Mouse (Mus musculus) ES-E14 (cell line): Measurements from ENCODE around the gene Slc51a. TPM values are rescaled to one million over a fixed set of nuclear protein-coding genes. Genes with fewer than 3 reads are reported as not detected.
A peak's percentile ranks its signal among the peaks of the same experiment; 100 is the strongest.

Experiments used
- DNase-seq: peaks from one replicate; pipeline ENCODE4 v3.0.0-alpha.2; 2013; ENCODE audit warnings: low read depth, low spot score
- H3K27ac ChIP-seq: 2 replicates; pipeline ENCODE4 v1.5.1; 2012; ENCODE audit warnings: low read depth, mild to moderate bottlenecking, low read length, moderate library complexity, mixed read lengths; ENCODE audit not compliant: poor library complexity, insufficient read depth, severe bottlenecking
- H3K36me3 ChIP-seq: 2 replicates; pipeline ENCODE4 v1.6.1; 2012; ENCODE audit warnings: mild to moderate bottlenecking, low read length, moderate library complexity, mixed read lengths; ENCODE audit not compliant: control insufficient read depth, poor library complexity, insufficient read depth, severe bottlenecking
- H3K4me1 ChIP-seq, 2 experiments: fragments of 150-350 bp in 1 of 2; sonication (generic) in 1 of 2; 2 replicates each; pipeline ENCODE4 v1.6.1; 2012; ENCODE audit warnings: low read length in 2 of 2, mild to moderate bottlenecking in 1 of 2, mixed read lengths in 1 of 2; ENCODE audit not compliant: control insufficient read depth in 2 of 2, insufficient read depth in 2 of 2, poor library complexity in 1 of 2
- H3K4me3 ChIP-seq, 2 experiments: fragments of 150-350 bp in 1 of 2; sonication (generic) in 1 of 2; 2 replicates each; pipeline ENCODE4 v1.5.1; 2012; ENCODE audit warnings: low read length in 2 of 2, low read depth in 1 of 2, mild to moderate bottlenecking in 1 of 2, mixed read lengths in 1 of 2; ENCODE audit not compliant: insufficient read depth in 1 of 2, poor library complexity in 1 of 2, severe bottlenecking in 1 of 2
- H3K9ac ChIP-seq: 2 replicates; pipeline ENCODE4 v1.6.1; 2012; ENCODE audit warnings: low read depth, mild to moderate bottlenecking, low read length, mixed read lengths; ENCODE audit not compliant: poor library complexity, insufficient read depth, severe bottlenecking
- H3K9me3 ChIP-seq: fragments of 150-350 bp; sonication (generic); 2 replicates; pipeline ENCODE4 v1.6.1; 2012; ENCODE audit warnings: low read depth, mild to moderate bottlenecking, low read length; ENCODE audit not compliant: control insufficient read depth, insufficient read depth
- CHD2 ChIP-seq: IDR thresholded peaks from 2 replicates; pipeline ENCODE4 v1.6.1; 2014; ENCODE audit warnings: mild to moderate bottlenecking, low read depth, low read length, inconsistent platforms
- HCFC1 ChIP-seq: IDR thresholded peaks from 2 replicates; pipeline ENCODE4 v1.6.1; 2012; ENCODE audit warnings: low read length, inconsistent platforms, borderline replicate concordance; ENCODE audit not compliant: insufficient read depth
- MAFK ChIP-seq: IDR thresholded peaks from 2 replicates; pipeline ENCODE4 v1.6.1; 2014; ENCODE audit warnings: mild to moderate bottlenecking, low read depth, low read length, inconsistent platforms; ENCODE audit not compliant: insufficient read depth
- ZC3H11A ChIP-seq: IDR thresholded peaks from 2 replicates; pipeline ENCODE4 v1.6.1; 2012; ENCODE audit warnings: low read depth, mild to moderate bottlenecking, inconsistent platforms, low read length, borderline replicate concordance
- ZNF384 ChIP-seq: IDR thresholded peaks from 2 replicates; pipeline ENCODE4 v1.6.1; 2012; ENCODE audit warnings: low read depth, low read length, inconsistent platforms
- in situ Hi-C, 2 experiments: fragments of 600-800 bp; cut with MboI; formaldehyde crosslinking; loops; one replicate each; pipeline ENCODE4 v1.15.1; 2025; ENCODE audit warnings: low sequenced_read_pairs in 2 of 2, inconsistent platforms in 1 of 2; ENCODE audit not compliant: unreplicated experiment in 2 of 2
- total RNA-seq: library from RNA; depleted of rRNA; stranded (reverse); fragments of 300-350 nt; gene quantifications from 2 replicates; pipeline ENCODE4 v1.2.3, GENCODE M21; 2012

Slc51a gene
- total RNA-seq, 1 experiment = 1.1 TPM

GRCm38 (mm10) chr16:32507407-32507806 lies 19.7 kb upstream of the Slc51a start:
- in situ Hi-C loops = no loop called here
- H3K4me1 ChIP-seq = peaks cover 8 to 39% of the 10 kb centered on the region in 2 experiments
- H3K36me3 ChIP-seq = no peaks in the 10 kb centered on the region
- H3K9me3 ChIP-seq = no peaks in the 10 kb centered on the region
- H3K9ac ChIP-seq = no peak overlapping the region
- peak; percentile 71 for DNase-seq
- no peak overlapping the region for H3K27ac ChIP-seq
- TF ChIP-seq HCFC1 (no peak), ZC3H11A (peak; percentile 82)
- no peak overlapping the region for H3K4me3 ChIP-seq

GRCm38 (mm10) chr16:32506868-32507267 lies 19.2 kb upstream of the Slc51a start:
- in situ Hi-C loops = no loop called here
- Histone ChIP-seq H3K4me3 (no peak overlapping the region), H3K4me1 (peaks cover 8 to 34% of the 10 kb centered on the region in 2 experiments), H3K9me3 (no peaks in the 10 kb centered on the region), H3K9ac (no peak overlapping the region), H3K27ac (no peak overlapping the region), H3K36me3 (no peaks in the 10 kb centered on the region)
- TF ChIP-seq MAFK (no peak), ZNF384 (no peak), HCFC1 (no peak), ZC3H11A (no peak), CHD2 (no peak)
- no peak for DNase-seq

GRCm38 (mm10) chr16:32506298-32506697 lies 18.6 kb upstream of the Slc51a start:
- H3K4me1 ChIP-seq = peaks cover 6 to 28% of the 10 kb centered on the region in 2 experiments
- no peak overlapping the region for H3K9ac ChIP-seq
- no peaks in the 10 kb centered on the region for H3K9me3 ChIP-seq
- in situ Hi-C loops = no loop called here
- no peak overlapping the region for H3K27ac ChIP-seq
- TF ChIP-seq HCFC1 = no peak
- TF ChIP-seq ZNF384 = no peak
- TF ChIP-seq CHD2 = no peak
- no peak for TF ChIP-seq ZC3H11A
- TF ChIP-seq MAFK = no peak
- no peak overlapping the region for H3K4me3 ChIP-seq
- no peaks in the 10 kb centered on the region for H3K36me3 ChIP-seq
- DNase-seq = no peak

- H3K27ac ChIP-seq = no peak overlapping the region
- no peak for DNase-seq
- in situ Hi-C loops = no loop called here
Measured at GRCm38 (mm10) chr16:32503633-32504032, 16.0 kb upstream of the Slc51a start.

More at GRCm38 (mm10) chr16:32503633-32504032, 16.0 kb upstream of the Slc51a start:
- no peak overlapping the region for H3K4me3 ChIP-seq
- TF ChIP-seq ZNF384 (no peak), HCFC1 (no peak), MAFK (no peak), ZC3H11A (no peak), CHD2 (no peak)
- no peak overlapping the region for H3K9ac ChIP-seq
- no peaks in the 10 kb centered on the region for H3K36me3 ChIP-seq
- H3K4me1 ChIP-seq = peaks cover 5 to 13% of the 10 kb centered on the region in 2 experiments
- no peaks in the 10 kb centered on the region for H3K9me3 ChIP-seq
